Comparison of ENCODE assay signal across 9 mouse cellular contexts in genomic region chr9:71880629-71881028, GRCm38 (mm10).
DNase-seq lines count a peak whose midpoint lies in the region; ATAC-seq and TF ChIP-seq lines count a peak whose summit lies in the region.
"Had no signal": no experiment of that assay in that cellular context is flagged by ENCODE, and none has a peak within 500 bp of the region (broad histone marks: within the 10 kb centered on the region; RNA-seq: fewer than 3 reads in every experiment).

No protein-coding gene starts in this region.

- H3K4me1 ChIP-seq in midbrain, embryonic 11.5 days (ENCODE audit: control insufficient read depth, insufficient read depth, low read length) = peaks cover 36% of the 10 kb centered on the region
- H3K4me1 ChIP-seq: liver, embryonic 15.5 days had no signal

- DNase-seq in Muller cell, postnatal 12 days (ENCODE audit: inconsistent ontology term) = peak; percentile 50
- DNase-seq in brain, embryonic 14.5 days (ENCODE audit: low read depth) = peak; percentile 77
- peak; percentile 73 for DNase-seq in forelimb bud, embryonic 11.5 days (ENCODE audit: low read depth, low spot score)
- DNase-seq in midbrain, embryonic 11.5 days (ENCODE audit: low spot score, missing footprints) = peak; percentile 92
- DNase-seq in adrenal gland, adult 2 months = no peak
- no peak for DNase-seq in T-cell, adult 2 months (ENCODE audit: low spot score)
- no peak for DNase-seq in left cerebral cortex, postnatal 36 days (ENCODE audit: low spot score in 2 of 2)
- DNase-seq: heart, adult 11 months had no signal

- no peak for TF ChIP-seq POLR2A in brain, embryonic 14.5 days (IDR thresholded peaks at IDR 0.05; ENCODE audit: borderline replicate concordance, extremely low read depth, insufficient read depth, insufficient read length, poor library complexity, severe bottlenecking)

- no peak overlapping the region for H3K4me3 ChIP-seq in midbrain, embryonic 11.5 days (ENCODE audit: low read depth, low read length)
- H3K4me3 ChIP-seq: liver, embryonic 15.5 days had no signal

- peak; percentile 39; the same call in 1 of the 2 replicates for ATAC-seq in midbrain, embryonic 11.5 days (ENCODE audit: low FRiP score)

- H3K27me3 ChIP-seq in midbrain, embryonic 11.5 days (ENCODE audit: control insufficient read depth, insufficient read depth, low read length) = no peaks in the 10 kb centered on the region
- H3K27me3 ChIP-seq: liver, embryonic 15.5 days had no signal

- WGBS in midbrain, embryonic 11.5 days = 6% methylated on average over 1 of the region's 1 CpGs

- no peak for TF ChIP-seq CTCF in brain, embryonic 14.5 days (IDR thresholded peaks at IDR 0.05; ENCODE audit: borderline replicate concordance, extremely low read depth, insufficient read depth, insufficient read length)

- H3K9ac ChIP-seq in midbrain, embryonic 11.5 days (ENCODE audit: low read length) = no peak overlapping the region
- H3K9ac ChIP-seq: liver, embryonic 15.5 days had no signal

- peaks cover 12% of the 10 kb centered on the region for H3K36me3 ChIP-seq in midbrain, embryonic 11.5 days (ENCODE audit: control insufficient read depth, insufficient read depth, low read length)

- H3K4me2 ChIP-seq in midbrain, embryonic 11.5 days = no peak overlapping the region
- H3K4me2 ChIP-seq: liver, embryonic 15.5 days had no signal

- intact Hi-C loops in left cerebral cortex, postnatal 36 days (cut with DNase I) = no loop called here

- H3K27ac ChIP-seq in midbrain, embryonic 11.5 days (ENCODE audit: low read depth, low read length) = peak overlapping the region; percentile 51; the same call in 1 of the 2 replicates
- H3K27ac ChIP-seq: liver, embryonic 15.5 days had no signal

- no peaks in the 10 kb centered on the region for H3K9me3 ChIP-seq in midbrain, embryonic 11.5 days (ENCODE audit: control insufficient read depth, low read length)
- H3K9me3 ChIP-seq: liver, embryonic 15.5 days had no signal

Comparison
In these comparisons a context has a peak if more than half of its experiments do, and no peak if none do; other contexts are left out.
1. DNase-seq: peak in Muller cell, postnatal 12 days (single experiment), brain, embryonic 14.5 days (single experiment), forelimb bud, embryonic 11.5 days (single experiment) and midbrain, embryonic 11.5 days (single experiment); none in adrenal gland, adult 2 months (single experiment), T-cell, adult 2 months (single experiment) and left cerebral cortex, postnatal 36 days (0 of 2).